8 mouse cellular contexts compared by ENCODE assay signal in genomic region chr5:88722213-88722600, GRCm38 (mm10). TPM values are rescaled to one million over a fixed set of nuclear protein-coding genes. Genes with fewer than 3 reads are reported as not detected.
A peak's percentile ranks its signal among the peaks of the same experiment; 100 is the strongest.
DNase-seq lines count a peak whose midpoint lies in the region; ATAC-seq lines count a peak whose summit lies in the region.

No protein-coding gene starts in this region.

- no peaks in the 10 kb centered on the region for H3K36me3 ChIP-seq in forebrain, embryonic 13.5 days (ENCODE audit: poor library complexity, severe bottlenecking)
- H3K36me3 ChIP-seq in lung, embryonic 15.5 days, result no peaks in the 10 kb centered on the region
- H3K36me3 ChIP-seq in stomach, embryonic 16.5 days (ENCODE audit: control insufficient read depth, insufficient read depth, low read length), result no peaks in the 10 kb centered on the region

- no peaks in the 10 kb centered on the region for H3K9me3 ChIP-seq in forebrain, embryonic 13.5 days (replicated peaks)
- no peaks in the 10 kb centered on the region for H3K9me3 ChIP-seq in lung, embryonic 15.5 days
- no peaks in the 10 kb centered on the region for H3K9me3 ChIP-seq in stomach, embryonic 16.5 days (replicated peaks; ENCODE audit: control insufficient read depth, low read length)

- intact Hi-C loops in left cerebral cortex, postnatal 36 days (cut with DNase I), result loop anchor here (5.0 kb wide), 1 partner anchor 45 kb away; the partner anchor contains the start of gene Grsf1

- peak overlapping the region; percentile 97 for H3K4me2 ChIP-seq in forebrain, embryonic 13.5 days
- peak overlapping the region; percentile 95 for H3K4me2 ChIP-seq in lung, embryonic 15.5 days
- peak overlapping the region; percentile 95 for H3K4me2 ChIP-seq in stomach, embryonic 16.5 days (ENCODE audit: low read depth, low read length)

- peaks cover 30% of the 10 kb centered on the region for H3K4me1 ChIP-seq in forebrain, embryonic 13.5 days
- peaks cover 29% of the 10 kb centered on the region for H3K4me1 ChIP-seq in lung, embryonic 15.5 days
- peaks cover 17% of the 10 kb centered on the region for H3K4me1 ChIP-seq in stomach, embryonic 16.5 days (ENCODE audit: control insufficient read depth, insufficient read depth, low read length)

- H3K27me3 ChIP-seq in forebrain, embryonic 13.5 days, result no peaks in the 10 kb centered on the region
- H3K27me3 ChIP-seq in lung, embryonic 15.5 days, result no peaks in the 10 kb centered on the region
- no peaks in the 10 kb centered on the region for H3K27me3 ChIP-seq in stomach, embryonic 16.5 days (ENCODE audit: control insufficient read depth, insufficient read depth, low read length)

- ATAC-seq in forebrain, embryonic 13.5 days, result no peak
- no peak for ATAC-seq in lung, embryonic 15.5 days (ENCODE audit: borderline replicate concordance, extremely low read depth, low FRiP score, low TSS enrichment)
- ATAC-seq in stomach, embryonic 16.5 days (ENCODE audit: insufficient read depth, low FRiP score), result no peak

- H3K27ac ChIP-seq in forebrain, embryonic 13.5 days, result peak overlapping the region; percentile 95; the same call in 1 of the 2 replicates
- H3K27ac ChIP-seq in lung, embryonic 15.5 days, result no peak overlapping the region
- H3K27ac ChIP-seq in stomach, embryonic 16.5 days (ENCODE audit: low read length), result no peak overlapping the region

- WGBS in forebrain, embryonic 13.5 days, result 34% methylated on average over 4 of the region's 4 CpGs
- 12% methylated on average over 4 of the region's 4 CpGs for WGBS in lung, embryonic 15.5 days
- 12% methylated on average over 4 of the region's 4 CpGs for WGBS in stomach, embryonic 16.5 days

- DNase-seq in left cerebral cortex, adult 18-20 months (ENCODE audit: low spot score in 2 of 2), result peak; percentile 22 to 26
- DNase-seq in left cerebral cortex, postnatal 36 days (ENCODE audit: low spot score in 2 of 2), result no peak
- peak; percentile 24 to 55 for DNase-seq in adrenal gland, postnatal 36 days
- DNase-seq in kidney, adult 9 months, result peak; percentile 27
- no peak for DNase-seq in adipocyte (ENCODE audit: low spot score)

- H3K9ac ChIP-seq in forebrain, embryonic 13.5 days, result peak overlapping the region; percentile 98
- H3K9ac ChIP-seq in lung, embryonic 15.5 days, result peak overlapping the region; percentile 98
- H3K9ac ChIP-seq in stomach, embryonic 16.5 days (ENCODE audit: low read length), result peak overlapping the region; percentile 95

- peak overlapping the region; percentile 99 for H3K4me3 ChIP-seq in forebrain, embryonic 13.5 days
- H3K4me3 ChIP-seq in lung, embryonic 15.5 days, result peak overlapping the region; percentile 99
- H3K4me3 ChIP-seq in stomach, embryonic 16.5 days (replicated peaks; ENCODE audit: low read length), result peak overlapping the region; percentile 95

RNA-seq across cellular contexts. Expression of gene Mob1b, which starts 1.6 kb away (rescaled TPM):
- total RNA-seq in left cerebral cortex, adult 18-20 months (2021), result 10 to 100 TPM; 24.4 to 26.2 TPM
- total RNA-seq in left cerebral cortex, postnatal 36 days (2021), result 10 to 100 TPM; 26.1 to 32.6 TPM
- total RNA-seq in adrenal gland, postnatal 36 days (2021), result 10 to 100 TPM; 36.9 to 46.7 TPM
- 14.4 and 14.7 TPM in 2 replicates for polyA plus RNA-seq in forebrain, embryonic 13.5 days (2015; fragmentation: Nextera tagmentation; extraction: Ambion mirVana)
- polyA plus RNA-seq in lung, embryonic 15.5 days (2015; fragmentation: Nextera tagmentation; extraction: Ambion mirVana), result 10.6 and 11.9 TPM in 2 replicates
- polyA plus RNA-seq in stomach, embryonic 16.5 days (2015; fragmentation: Nextera tagmentation; extraction: Ambion mirVana), result 15.2 and 15.9 TPM in 2 replicates

RNA-seq across cellular contexts. Expression of gene Dck, which starts 42.6 kb away (rescaled TPM):
- 10 to 100 TPM; 15.1 to 18.7 TPM for total RNA-seq in left cerebral cortex, adult 18-20 months (2021)
- total RNA-seq in left cerebral cortex, postnatal 36 days (2021), result 10 to 100 TPM; 15.0 to 16.0 TPM
- total RNA-seq in adrenal gland, postnatal 36 days (2021), result 1 to 10 TPM; 3.6 to 5.1 TPM
- polyA plus RNA-seq in forebrain, embryonic 13.5 days (2015; fragmentation: Nextera tagmentation; extraction: Ambion mirVana), result 123 and 125 TPM in 2 replicates
- 51.5 and 52.4 TPM in 2 replicates for polyA plus RNA-seq in lung, embryonic 15.5 days (2015; fragmentation: Nextera tagmentation; extraction: Ambion mirVana)
- 35.9 and 38.6 TPM in 2 replicates for polyA plus RNA-seq in stomach, embryonic 16.5 days (2015; fragmentation: Nextera tagmentation; extraction: Ambion mirVana)

RNA-seq across cellular contexts. Expression of gene Grsf1, which starts 46.2 kb away (rescaled TPM):
- 100 to 1,000 TPM; 103 to 109 TPM for total RNA-seq in left cerebral cortex, adult 18-20 months (2021)
- 100 to 1,000 TPM in 1 of 2 experiments, 10 to 100 TPM in 1; 97.4 to 104 TPM for total RNA-seq in left cerebral cortex, postnatal 36 days (2021)
- 100 to 1,000 TPM; 120 to 151 TPM for total RNA-seq in adrenal gland, postnatal 36 days (2021)
- polyA plus RNA-seq in forebrain, embryonic 13.5 days (2015; fragmentation: Nextera tagmentation; extraction: Ambion mirVana), result 82.7 and 84.7 TPM in 2 replicates
- polyA plus RNA-seq in lung, embryonic 15.5 days (2015; fragmentation: Nextera tagmentation; extraction: Ambion mirVana), result 59.4 and 62.5 TPM in 2 replicates
- 15.4 and 16.7 TPM in 2 replicates for polyA plus RNA-seq in stomach, embryonic 16.5 days (2015; fragmentation: Nextera tagmentation; extraction: Ambion mirVana)

Comparison
In these comparisons a context has a peak if more than half of its experiments do, and no peak if none do; other contexts are left out.
1. DNase-seq: peak in left cerebral cortex, adult 18-20 months (2 of 2), adrenal gland, postnatal 36 days (2 of 2) and kidney, adult 9 months (single experiment); none in left cerebral cortex, postnatal 36 days (0 of 2) and adipocyte (single experiment).
2. Peak in every context shown above with its lines, with median percentiles within 50 percentile points of each other: H3K4me2 ChIP-seq, H3K4me3 ChIP-seq and H3K9ac ChIP-seq.